Mouse (Mus musculus): ENCODE measurements around the gene Ntn5.

GRCm38 (mm10) chr7:45741777-45742176, 58.0 kb downstream of the Ntn5 start:
- no peak for TF ChIP-seq CTCF (IDR thresholded peaks at IDR 0.05; ENCODE audit: insufficient read depth, low read length)
- TF ChIP-seq POLR2A (IDR thresholded peaks at IDR 0.05; ENCODE audit: borderline replicate concordance, extremely low read depth, low read depth, low read length): peak; percentile 63; the same call in 1 of the 2 replicates
